Mouse (Mus musculus): Measurements from ENCODE around the gene Rcvrn. TPM values are rescaled to one million over a fixed set of nuclear protein-coding genes. Genes with fewer than 3 reads are reported as not detected.

The Rcvrn gene
- total RNA-seq (2012; rRNA removed) (not detected in 2 replicates), polyA plus RNA-seq (2012; ENCODE audit: insufficient read depth in 1 of 2, insufficient read length in 2 of 2, low read depth in 1 of 2, low replicate concordance in 2 of 2, missing spikeins in 1 of 2) (not detected)

DNA sequence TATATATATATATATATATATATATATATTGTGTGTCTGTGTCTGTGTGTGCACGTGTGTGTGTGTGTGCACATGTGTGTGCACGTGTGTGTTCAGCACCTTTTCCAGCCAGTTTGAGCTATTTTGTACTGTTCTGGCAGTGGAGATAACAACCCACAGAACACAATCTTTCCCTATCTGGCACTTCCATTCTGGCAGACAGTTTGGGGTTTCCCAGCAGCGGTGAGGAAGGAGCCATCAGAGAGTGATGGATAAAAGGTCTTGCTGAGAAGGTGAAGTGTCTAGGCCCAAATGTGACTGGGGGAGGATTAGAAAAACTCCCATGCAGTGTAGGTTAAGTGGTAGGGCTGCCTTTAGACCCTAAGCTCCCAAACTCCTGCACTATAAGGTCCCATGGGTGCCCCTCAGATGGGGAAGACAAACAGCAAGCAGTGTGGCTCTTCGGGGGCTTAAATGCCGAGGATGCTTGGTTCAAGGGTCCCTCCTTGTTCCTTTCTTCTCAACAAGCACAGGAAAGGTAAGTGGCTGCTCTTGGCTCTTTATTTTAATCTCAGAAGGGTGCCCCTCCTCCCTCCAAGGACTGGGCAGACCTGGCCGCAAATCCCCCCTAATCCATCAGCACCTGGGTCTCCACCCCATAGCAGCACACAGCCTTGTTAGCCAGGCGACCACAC, at the start of gene Rcvrn:
TSS of gene Rcvrn (plus strand) at position 624 of the 674 bp plus-strand sequence.
- H3K27ac ChIP-seq (ENCODE audit: control insufficient read depth, low read depth, low read length): no peak within 1 kb of the TSS
- no peaks in the 10 kb centered on the region for H3K36me3 ChIP-seq (ENCODE audit: control insufficient read depth in 1 of 2, insufficient read depth in 2 of 2, low read length in 2 of 2)
- H3K9me3 ChIP-seq (replicated peaks; ENCODE audit: insufficient read depth, low read length): no peaks in the 10 kb centered on the region; the same call in 1 of the 2 replicates
- DNase-seq (ENCODE audit: low read depth, low spot score): no peak
- H3K4me3 ChIP-seq (ENCODE audit: control insufficient read depth in 1 of 2, insufficient read depth in 1 of 2, low read depth in 2 of 2, low read length in 2 of 2): no peak within 1 kb of the TSS
- H3K27me3 ChIP-seq (ENCODE audit: control insufficient read depth in 1 of 2, insufficient read depth in 2 of 2, low read length in 2 of 2): no peaks in the 10 kb centered on the region
- no peak for TF ChIP-seq UBTF (IDR thresholded peaks at IDR 0.05; ENCODE audit: borderline replicate concordance, insufficient read depth, low read depth, low read length)
- no peak for TF ChIP-seq MAFK (IDR thresholded peaks at IDR 0.05; ENCODE audit: borderline replicate concordance, low read depth, low read length)
- no peak for TF ChIP-seq USF2 (IDR thresholded peaks at IDR 0.05; ENCODE audit: borderline replicate concordance in 1 of 2, insufficient read depth in 1 of 2, low read depth in 1 of 2, low read length in 2 of 2)
- no peak for TF ChIP-seq POLR2AphosphoS2 (IDR thresholded peaks at IDR 0.05; ENCODE audit: low read length)
- no peak for TF ChIP-seq E2F4 (IDR thresholded peaks at IDR 0.05; ENCODE audit: borderline replicate concordance, low read depth, low read length)
- TF ChIP-seq HCFC1 (IDR thresholded peaks at IDR 0.05; ENCODE audit: low read depth, low read length): no peak
- TF ChIP-seq TBP (IDR thresholded peaks at IDR 0.05; ENCODE audit: low read depth, low read length): no peak
- no peak for TF ChIP-seq MYB (IDR thresholded peaks at IDR 0.05; ENCODE audit: low read depth, low read length)
- no peak for TF ChIP-seq USF1 (IDR thresholded peaks at IDR 0.05; ENCODE audit: low read depth, low read length)
- TF ChIP-seq CTCF (IDR thresholded peaks at IDR 0.05 in 2 of 3, conservative IDR thresholded peaks at IDR 0.05 in 1 of 3; ENCODE audit: control insufficient read depth in 1 of 3, insufficient read depth in 1 of 3, low read depth in 2 of 3, low read length in 3 of 3, poor library complexity in 1 of 3, severe bottlenecking in 1 of 3): no peak
- TF ChIP-seq MAX (IDR thresholded peaks at IDR 0.05; ENCODE audit: low read length): no peak
- no peaks in the 10 kb centered on the region for H3K4me1 ChIP-seq (ENCODE audit: control insufficient read depth in 1 of 2, insufficient read depth in 2 of 2, low read length in 2 of 2)
- H3K79me2 ChIP-seq (ENCODE audit: control insufficient read depth, insufficient read depth, low read length, poor library complexity): no peaks in the 10 kb centered on the region
- no peak within 1 kb of the TSS for H3K9ac ChIP-seq (ENCODE audit: control insufficient read depth, low read depth, low read length, poor library complexity, severe bottlenecking)

DNA sequence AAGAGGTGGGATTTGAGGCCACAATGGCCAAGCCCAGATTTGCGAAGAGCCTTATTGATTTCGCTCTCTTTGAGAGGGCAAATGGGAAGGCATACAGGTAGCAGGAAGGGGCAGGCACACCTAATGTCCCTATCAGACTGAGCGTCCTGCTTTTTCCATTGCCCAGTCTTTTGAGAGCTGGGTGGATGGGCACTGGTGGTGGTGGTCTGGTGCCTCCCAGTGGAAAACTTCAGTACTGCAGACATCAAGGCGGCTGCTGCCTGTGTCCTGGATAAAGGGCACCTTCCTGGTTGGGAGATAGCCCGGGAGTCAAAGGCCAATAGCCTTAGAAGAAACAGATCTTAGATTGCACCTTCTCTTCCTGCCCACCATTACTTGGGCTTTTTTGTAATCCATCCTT, 47.4 kb upstream of the Rcvrn start:
- Histone ChIP-seq H3K4me1 (ENCODE audit: control insufficient read depth in 1 of 2, insufficient read depth in 2 of 2, low read length in 2 of 2) (no peaks in the 10 kb centered on the region), H3K27me3 (ENCODE audit: control insufficient read depth in 1 of 2, insufficient read depth in 2 of 2, low read length in 2 of 2) (no peaks in the 10 kb centered on the region; a peak in 1 of 4 replicates), H3K9ac (ENCODE audit: control insufficient read depth, low read depth, low read length, poor library complexity, severe bottlenecking) (no peak overlapping the region), H3K79me2 (ENCODE audit: control insufficient read depth, insufficient read depth, low read length, poor library complexity) (no peaks in the 10 kb centered on the region), H3K9me3 (replicated peaks; ENCODE audit: insufficient read depth, low read length) (no peaks in the 10 kb centered on the region), H3K36me3 (ENCODE audit: control insufficient read depth in 1 of 2, insufficient read depth in 2 of 2, low read length in 2 of 2) (no peaks in the 10 kb centered on the region), H3K4me3 (ENCODE audit: control insufficient read depth in 1 of 2, insufficient read depth in 1 of 2, low read depth in 2 of 2, low read length in 2 of 2) (no peak overlapping the region), H3K27ac (ENCODE audit: control insufficient read depth, low read depth, low read length) (no peak overlapping the region)
- no peak for DNase-seq (ENCODE audit: low read depth, low spot score)
- TF ChIP-seq CTCF (IDR thresholded peaks at IDR 0.05 in 2 of 3, conservative IDR thresholded peaks at IDR 0.05 in 1 of 3; ENCODE audit: control insufficient read depth in 1 of 3, insufficient read depth in 1 of 3, low read depth in 2 of 3, low read length in 3 of 3, poor library complexity in 1 of 3, severe bottlenecking in 1 of 3): peak in 2 of 3 experiments; percentile 11 to 24; a peak in 1 of 6 replicates
- no peak for TF ChIP-seq ZMIZ1 (IDR thresholded peaks at IDR 0.05; ENCODE audit: low read depth, low read length)
